Mouse (Mus musculus): ENCODE results near the gene Sntb2. TPM values are rescaled to one million over a fixed set of nuclear protein-coding genes. Genes with fewer than 3 reads are reported as not detected.

The Sntb2 gene
- 15.0 and 15.3 TPM in 2 replicates for polyA plus RNA-seq (2015; fragmentation: Nextera tagmentation; extraction: Ambion mirVana)

DNA sequence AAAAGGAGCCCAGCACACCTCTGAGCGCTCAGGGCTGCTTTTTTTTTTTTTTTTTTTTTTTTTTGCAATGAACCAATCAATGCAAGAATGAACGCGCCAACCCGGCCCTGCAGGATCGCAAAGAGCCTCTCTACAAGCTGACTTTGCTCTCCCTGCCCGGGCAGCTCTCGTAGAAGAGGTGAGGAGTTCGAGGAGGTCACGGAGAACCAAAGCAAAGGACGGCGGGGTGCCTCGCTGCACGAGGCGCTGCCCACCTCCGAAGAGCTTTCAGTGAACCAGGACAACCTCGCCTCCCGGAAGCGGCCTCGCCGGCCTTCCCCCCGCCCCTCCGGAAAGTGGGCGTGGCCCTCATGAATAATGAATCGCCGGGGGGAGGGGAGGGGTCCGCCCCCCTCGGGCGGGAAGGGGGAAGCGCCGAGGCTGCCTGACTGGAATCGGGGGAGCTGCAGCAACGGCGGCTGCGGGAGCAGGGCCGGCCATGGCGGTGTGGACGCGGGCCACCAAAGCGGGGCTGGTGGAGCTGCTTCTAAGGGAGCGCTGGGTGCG, at the start of gene Sntb2:
TSS of gene Sntb2 (plus strand) at position 427 of the 546 bp plus-strand sequence.

GRCm38 (mm10) chr8:106893481-106894156, 41.9 kb upstream of the Sntb2 start, which contains the start of gene Utp4:
Gene Utp4, plus strand, starts transcription at chr8:106893636.

GRCm38 (mm10) chr8:107030650-107031576, 95.4 kb downstream of the Sntb2 start, which contains the start of gene Vps4a:
Gene Vps4a, plus strand, starts transcription at chr8:107031222.

GRCm38 (mm10) chr8:107048061-107048941, 112.8 kb downstream of the Sntb2 start, which contains the start of gene Pdf:
Gene Pdf, minus strand, starts transcription at chr8:107048614.

GRCm38 (mm10) chr8:107056076-107056972, 120.8 kb downstream of the Sntb2 start, which contains the start of the genes Cog8 and Nip7:
Gene Cog8, minus strand, starts transcription at chr8:107056689.
Gene Nip7, plus strand, starts transcription at chr8:107056877.

DNA sequence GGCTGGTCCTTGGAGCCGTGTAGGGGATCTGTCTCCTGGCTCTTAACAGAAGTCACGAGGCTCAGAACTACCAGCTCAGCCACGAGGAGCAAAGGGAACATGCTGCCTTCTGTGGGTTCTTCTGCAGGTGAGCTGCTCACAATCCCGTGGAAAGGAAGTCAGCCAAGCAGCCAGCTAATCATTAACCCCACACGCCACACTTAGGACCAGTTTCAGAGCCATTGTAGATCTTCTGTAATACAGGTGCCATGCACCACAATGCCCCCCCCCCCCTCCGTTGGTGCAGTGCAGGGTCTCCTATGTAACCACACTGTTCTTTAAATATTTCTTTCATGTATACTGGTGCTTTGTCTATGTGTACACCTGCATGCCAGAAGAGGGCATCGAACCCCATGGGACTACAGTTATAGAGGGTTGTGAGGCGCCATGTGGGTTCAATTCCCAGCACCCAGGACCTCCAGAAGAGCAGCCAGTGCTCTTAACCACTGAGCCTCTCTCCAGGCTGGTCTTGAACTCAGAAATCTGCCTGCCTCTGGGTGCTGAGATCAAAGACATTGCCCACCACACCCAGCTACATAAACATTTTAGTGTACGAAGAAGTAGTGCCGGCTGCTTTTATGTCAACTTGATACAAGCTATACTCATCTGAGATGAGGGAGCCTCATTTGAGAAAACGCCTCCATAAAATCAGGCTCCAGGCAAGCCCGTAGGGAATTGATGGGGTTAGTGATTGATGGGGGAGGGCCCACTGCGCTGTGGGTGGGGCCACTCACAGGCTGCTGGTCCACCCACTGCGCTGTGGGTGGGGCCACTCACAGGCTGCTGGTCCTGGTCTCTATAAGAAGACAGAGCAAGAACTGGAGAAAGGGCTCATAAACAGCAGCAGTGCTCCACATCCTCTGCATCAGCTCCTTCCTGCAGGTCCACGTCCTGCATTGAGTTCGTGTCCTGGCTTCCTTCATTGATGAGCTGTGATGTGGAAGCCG, 130.3 kb downstream of the Sntb2 start, which contains the start of gene Tmed6:
TSS of gene Tmed6 (minus strand) at position 134 of the 986 bp plus-strand sequence.

Other genes with a start within 250 kb of the Sntb2 start
- gene Has3, start 65.5 kb upstream of the Sntb2 start, polyA plus RNA-seq (2015; fragmentation: Nextera tagmentation; extraction: Ambion mirVana): 0.05 TPM in 2 replicates
- gene Utp4, start 42.1 kb upstream of the Sntb2 start, polyA plus RNA-seq (2015; fragmentation: Nextera tagmentation; extraction: Ambion mirVana): 24.8 and 25.8 TPM in 2 replicates
- gene Vps4a, start 95.5 kb downstream of the Sntb2 start, polyA plus RNA-seq (2015; fragmentation: Nextera tagmentation; extraction: Ambion mirVana): 51.6 and 55.6 TPM in 2 replicates
- gene Pdf, start 112.9 kb downstream of the Sntb2 start, polyA plus RNA-seq (2015; fragmentation: Nextera tagmentation; extraction: Ambion mirVana): 37.3 and 40.0 TPM in 2 replicates
- 22.5 and 23.6 TPM in 2 replicates for gene Cog8, start 120.9 kb downstream of the Sntb2 start, polyA plus RNA-seq (2015; fragmentation: Nextera tagmentation; extraction: Ambion mirVana)
- 37.8 and 42.2 TPM in 2 replicates for gene Nip7, start 121.1 kb downstream of the Sntb2 start, polyA plus RNA-seq (2015; fragmentation: Nextera tagmentation; extraction: Ambion mirVana)
- gene Tmed6, start 129.9 kb downstream of the Sntb2 start, polyA plus RNA-seq (2015; fragmentation: Nextera tagmentation; extraction: Ambion mirVana): not detected in 2 replicates
- gene Terf2, start 160.8 kb downstream of the Sntb2 start, polyA plus RNA-seq (2015; fragmentation: Nextera tagmentation; extraction: Ambion mirVana): 9.6 and 10.5 TPM in 2 replicates
- gene Cyb5b, start 214.9 kb downstream of the Sntb2 start, polyA plus RNA-seq (2015; fragmentation: Nextera tagmentation; extraction: Ambion mirVana): 34.5 and 43.3 TPM in 2 replicates